Mouse (Mus musculus): ENCODE data around the gene Tnp2.

- TF ChIP-seq CTCF (IDR thresholded peaks at IDR 0.05; ENCODE audit: borderline replicate concordance, insufficient read depth, low read length) (no peak), POLR2A (IDR thresholded peaks at IDR 0.05; ENCODE audit: low read depth, low read length) (no peak)
Observed at GRCm38 (mm10) chr16:10827269-10827668, 38.8 kb upstream of the Tnp2 start.
